Mouse (Mus musculus) frontal cortex, postnatal 10 days (tissue): ENCODE measurements around the gene Gm30083.

Experiments
- DNase-seq, 2 experiments: peaks; one replicate each; pipeline ENCODE4 v3.0.0; 2022; ENCODE audit warnings: low spot score in 2 of 2, mixed read lengths in 1 of 2

The Gm30083 gene

GRCm38 (mm10) chr14:33959341-33959740, 55.6 kb downstream of the Gm30083 start:
- DNase-seq = peak in 1 of 2 experiments; percentile 53

DNA sequence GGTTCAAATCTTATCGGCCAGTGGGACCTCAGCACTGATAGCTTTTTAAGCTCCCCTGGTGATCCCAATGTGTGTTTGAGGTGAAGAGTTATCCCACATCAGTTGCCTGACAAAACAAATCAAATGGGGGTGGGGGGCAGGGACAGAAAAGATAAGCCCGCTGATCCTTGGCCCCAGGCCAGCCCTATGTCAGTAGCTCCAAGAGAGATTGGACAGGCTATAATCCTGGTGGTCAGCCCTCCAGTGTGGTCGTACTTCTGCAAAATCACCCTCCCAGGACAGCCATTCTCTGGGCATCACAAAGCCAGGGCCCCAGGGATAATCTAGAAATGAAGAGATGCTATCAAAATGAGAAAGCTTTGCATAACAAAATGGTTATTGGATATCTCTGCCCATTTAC, 56.1 kb downstream of the Gm30083 start:
- no peak for DNase-seq

DNA sequence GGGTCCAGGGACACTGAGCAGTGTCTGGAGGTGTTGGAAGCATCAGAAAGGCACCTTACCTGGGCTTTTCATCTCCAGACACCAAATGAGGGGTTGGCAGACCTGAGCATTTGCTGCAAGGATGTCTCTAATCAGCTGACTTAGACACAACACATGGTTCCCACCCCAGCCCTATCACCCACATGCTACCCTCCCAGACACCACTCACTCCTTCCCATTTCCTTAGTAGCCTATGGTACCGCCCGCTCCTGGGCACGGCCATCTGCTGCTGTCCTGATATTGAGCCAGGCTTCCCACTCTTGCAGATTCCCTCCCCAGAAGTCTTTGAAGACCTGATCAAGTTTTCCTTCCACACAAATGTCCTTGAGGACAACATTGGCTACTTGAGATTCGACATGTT, 56.8 kb downstream of the Gm30083 start:
- no peak for DNase-seq

DNA sequence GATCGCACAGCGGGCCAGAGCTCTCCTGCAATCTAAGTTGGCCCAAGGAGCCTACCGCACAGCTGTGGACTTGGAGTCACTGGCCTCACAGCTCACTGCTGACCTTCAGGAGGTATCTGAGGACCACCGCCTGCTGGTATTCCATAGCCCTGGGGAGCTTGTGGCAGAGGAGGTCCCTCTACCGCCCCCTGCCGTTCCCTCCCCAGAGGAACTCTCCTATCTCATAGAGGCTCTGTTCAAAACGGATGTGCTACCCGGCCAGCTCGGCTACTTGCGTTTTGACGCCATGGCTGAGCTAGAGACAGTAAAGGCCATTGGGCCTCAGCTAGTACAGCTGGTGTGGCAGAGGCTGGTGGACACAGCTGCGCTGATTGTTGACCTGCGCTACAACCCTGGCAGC, 58.9 kb downstream of the Gm30083 start:
- no peak for DNase-seq

- no peak for DNase-seq
These were observed 61.2 kb downstream of the Gm30083 start, which contains the start of gene Rbp3 for GRCm38 (mm10) chr14:33953761-33954160. TSS of gene Rbp3 (plus strand) at chr14:33954003.

DNA sequence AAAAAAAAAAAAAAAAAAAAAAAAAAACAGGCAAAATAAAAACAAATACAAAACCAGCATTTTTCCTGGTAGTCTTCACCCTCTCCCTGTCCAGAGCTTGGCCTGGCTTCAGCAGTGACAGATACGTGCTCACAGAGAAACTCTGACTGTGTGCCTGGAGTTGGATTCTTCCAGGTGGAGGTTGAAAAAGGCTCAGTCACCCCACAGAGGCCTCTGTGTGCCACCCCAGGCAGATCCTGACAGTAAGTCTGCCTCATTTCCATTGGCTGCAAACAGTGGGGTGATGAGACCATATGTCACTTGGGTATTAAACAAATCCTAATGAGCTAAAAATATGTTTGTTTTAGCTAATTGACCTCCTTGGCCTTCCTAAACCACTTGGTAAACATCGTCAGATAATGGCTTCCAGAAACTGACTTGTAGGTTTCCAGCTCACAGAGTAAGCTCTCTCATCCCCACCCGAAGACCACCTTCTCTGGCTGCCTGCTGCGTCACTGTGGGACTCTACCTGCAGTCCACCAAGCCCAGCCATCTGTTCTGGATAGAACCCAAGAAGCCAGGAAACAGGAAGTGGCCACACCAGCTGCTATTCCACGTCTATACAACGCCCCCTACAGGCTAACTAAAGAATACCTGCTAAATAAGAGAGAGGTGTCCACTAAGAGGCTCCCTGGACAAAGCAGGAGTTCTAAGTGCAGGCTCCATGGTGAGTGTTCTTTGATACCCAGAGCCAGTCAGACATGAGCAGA, 62.6 kb downstream of the Gm30083 start:
- DNase-seq = no peak

- DNase-seq = no peak
These were observed 68.9 kb downstream of the Gm30083 start for GRCm38 (mm10) chr14:33946125-33946524.

DNA sequence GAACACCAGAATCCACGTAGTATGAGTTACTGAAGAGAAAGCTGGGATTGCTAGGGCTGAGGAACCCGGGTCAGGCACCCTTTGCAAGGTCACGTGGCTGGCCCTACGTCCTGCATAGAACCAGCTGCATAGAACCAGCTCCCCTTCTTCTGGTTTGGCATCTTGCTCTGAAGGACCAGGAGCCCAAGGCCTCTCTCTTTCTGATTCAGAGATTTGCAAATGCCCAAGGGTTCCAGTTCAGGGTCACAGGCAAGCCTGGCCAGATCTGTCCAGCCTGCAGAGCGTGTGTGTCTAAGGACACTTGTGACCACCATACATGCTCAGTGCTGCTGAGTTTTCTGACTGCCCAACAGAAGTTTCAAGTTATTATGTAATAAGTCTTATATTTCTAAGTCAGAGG, 72.8 kb downstream of the Gm30083 start:
- DNase-seq = no peak

DNA sequence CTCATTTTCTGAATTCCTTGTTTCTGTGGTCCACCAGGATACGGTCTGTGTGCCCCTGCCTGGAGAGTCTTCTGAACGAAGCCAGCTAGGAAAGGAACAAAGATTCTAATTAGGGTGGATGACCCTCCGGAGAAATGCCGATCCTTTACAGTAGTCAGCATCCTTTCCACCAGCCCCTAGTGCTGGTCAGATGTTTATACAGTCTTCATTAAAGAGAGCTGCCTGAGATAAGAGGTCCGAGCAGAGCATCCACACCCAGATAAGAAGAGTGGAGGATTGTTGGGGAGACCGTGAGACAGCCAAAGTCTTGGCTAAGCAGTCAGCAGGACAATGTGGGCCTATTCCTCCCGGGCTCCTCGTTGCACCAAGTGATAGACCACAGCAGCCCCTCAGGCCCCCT, 74.2 kb downstream of the Gm30083 start, which contains the start of gene Gdf2:
Gdf2 (plus strand) TSS at position 301 of the 400 bp plus-strand sequence.
- DNase-seq = no peak

GRCm38 (mm10) chr14:33939117-33939516, 75.9 kb downstream of the Gm30083 start:
- DNase-seq = peak in 1 of 2 experiments; percentile 71
